9 mouse cellular contexts compared by ENCODE assay signal in the genomic region with DNA sequence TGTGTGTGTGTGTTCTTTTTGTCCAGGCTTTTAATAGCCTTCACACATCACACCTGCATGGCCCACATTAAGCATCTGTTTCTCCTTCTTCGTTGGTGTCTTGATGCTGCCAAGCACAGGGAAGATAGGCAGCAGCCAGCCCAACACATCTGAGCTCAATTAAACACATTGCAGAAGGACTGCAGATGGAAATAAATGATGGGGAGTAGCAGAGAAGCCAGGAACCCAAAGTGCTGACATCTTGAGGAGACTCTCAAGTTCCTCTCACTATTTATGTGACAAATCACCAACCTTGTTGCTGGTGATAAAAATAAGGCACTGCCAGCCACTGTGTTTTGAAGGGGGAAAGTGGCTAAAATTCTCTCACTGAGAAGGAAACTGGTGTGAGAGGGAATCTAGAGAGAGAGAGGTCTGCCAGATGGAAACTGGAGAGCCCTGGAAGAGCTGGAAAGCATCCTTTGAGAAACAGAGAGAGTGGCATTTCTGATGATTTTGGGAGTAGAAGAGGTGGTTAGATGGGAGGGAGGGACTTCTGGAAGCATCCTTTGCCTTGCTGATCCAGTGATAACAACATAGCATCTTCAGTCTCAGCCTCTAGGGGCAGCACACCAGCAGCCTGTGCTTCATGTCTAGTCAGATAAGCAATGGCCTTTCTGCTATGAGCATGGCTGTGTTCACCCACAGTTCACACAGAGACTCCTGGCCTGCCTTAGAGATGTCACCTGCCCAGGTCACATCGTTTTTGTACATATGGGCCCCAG.
DNase-seq lines count a peak whose midpoint lies in the region; ATAC-seq and TF ChIP-seq lines count a peak whose summit lies in the region.
"Had no signal": no experiment of that assay in that cellular context is flagged by ENCODE, and none has a peak within 500 bp of the region (broad histone marks: within the 10 kb centered on the region; RNA-seq: fewer than 3 reads in every experiment).

No protein-coding gene starts in this region.

- no peak overlapping the region for H3K9ac ChIP-seq in embryonic facial prominence, embryonic 11.5 days (replicated peaks; ENCODE audit: low read length)
- H3K9ac ChIP-seq in lung, embryonic 14.5 days, result no peak overlapping the region

- no peak overlapping the region for H3K27ac ChIP-seq in embryonic facial prominence, embryonic 11.5 days (replicated peaks; ENCODE audit: low read depth, low read length)
- no peak overlapping the region for H3K27ac ChIP-seq in embryonic facial prominence, embryonic 10.5 days (replicated peaks)
- no peak overlapping the region for H3K27ac ChIP-seq in lung, embryonic 14.5 days (ENCODE audit: low read depth)
- H3K27ac ChIP-seq: macrophage had no signal

- WGBS in embryonic facial prominence, embryonic 11.5 days, result 39% methylated on average over 2 of the region's 2 CpGs
- WGBS in embryonic facial prominence, embryonic 10.5 days, result 49% methylated on average over 2 of the region's 2 CpGs
- WGBS in lung, embryonic 14.5 days, result 52% methylated on average over 2 of the region's 2 CpGs

- no peak overlapping the region for H3K4me3 ChIP-seq in embryonic facial prominence, embryonic 11.5 days (ENCODE audit: low read depth, low read length)
- H3K4me3 ChIP-seq in embryonic facial prominence, embryonic 10.5 days, result no peak overlapping the region
- H3K4me3 ChIP-seq in lung, embryonic 14.5 days (ENCODE audit: low read depth, low read length), result no peak overlapping the region

- H3K4me2 ChIP-seq in embryonic facial prominence, embryonic 11.5 days (ENCODE audit: low read depth, low read length), result no peak overlapping the region
- no peak overlapping the region for H3K4me2 ChIP-seq in lung, embryonic 14.5 days

- H3K4me1 ChIP-seq in embryonic facial prominence, embryonic 11.5 days (ENCODE audit: control insufficient read depth, insufficient read depth, low read length), result no peaks in the 10 kb centered on the region
- no peaks in the 10 kb centered on the region for H3K4me1 ChIP-seq in embryonic facial prominence, embryonic 10.5 days
- H3K4me1 ChIP-seq in lung, embryonic 14.5 days (ENCODE audit: insufficient read depth), result no peaks in the 10 kb centered on the region

- H3K9me3 ChIP-seq in embryonic facial prominence, embryonic 11.5 days (replicated peaks; ENCODE audit: control insufficient read depth, low read length), result no peaks in the 10 kb centered on the region
- H3K9me3 ChIP-seq in embryonic facial prominence, embryonic 10.5 days, result no peaks in the 10 kb centered on the region
- H3K9me3 ChIP-seq in lung, embryonic 14.5 days (ENCODE audit: low read depth, low read length), result no peaks in the 10 kb centered on the region

- TF ChIP-seq CTCF in lung, embryonic 14.5 days (IDR thresholded peaks at IDR 0.05; ENCODE audit: low read depth), result peak; percentile 15; the same call in 1 of the 2 replicates

- H3K27me3 ChIP-seq in embryonic facial prominence, embryonic 11.5 days (ENCODE audit: control insufficient read depth, insufficient read depth, low read length), result no peaks in the 10 kb centered on the region
- H3K27me3 ChIP-seq in embryonic facial prominence, embryonic 10.5 days (replicated peaks; ENCODE audit: low read depth, poor library complexity, severe bottlenecking), result no peaks in the 10 kb centered on the region
- no peaks in the 10 kb centered on the region for H3K27me3 ChIP-seq in lung, embryonic 14.5 days (ENCODE audit: insufficient read depth, low read length)

- peak; percentile 0 for DNase-seq in embryonic facial prominence, embryonic 11.5 days (ENCODE audit: low spot score)
- no peak for DNase-seq in embryonic facial prominence, embryonic 10.5 days (ENCODE audit: low spot score)
- DNase-seq in lung, embryonic 14.5 days, result no peak
- DNase-seq in lung, postnatal 14 days, result no peak
- DNase-seq in frontal cortex, postnatal 36 days (ENCODE audit: low spot score in 2 of 2), result peak; percentile 38 to 64
- peak; percentile 35 for DNase-seq in retina, embryonic 14.5 days (ENCODE audit: low spot score)
- DNase-seq in ovary, postnatal 10 days (ENCODE audit: low spot score), result no peak
- DNase-seq in spleen, postnatal 4 days (ENCODE audit: low spot score in 2 of 2), result no peak

- H3K36me3 ChIP-seq in embryonic facial prominence, embryonic 11.5 days (replicated peaks; ENCODE audit: control insufficient read depth, insufficient read depth, low read depth, low read length), result no peaks in the 10 kb centered on the region
- no peaks in the 10 kb centered on the region for H3K36me3 ChIP-seq in embryonic facial prominence, embryonic 10.5 days (replicated peaks)
- no peaks in the 10 kb centered on the region for H3K36me3 ChIP-seq in lung, embryonic 14.5 days (ENCODE audit: insufficient read depth)

- ATAC-seq in embryonic facial prominence, embryonic 11.5 days (replicated peaks; ENCODE audit: insufficient number of reproducible peaks, low FRiP score, low TSS enrichment, low read depth), result no peak
- no peak for ATAC-seq in lung, embryonic 14.5 days (ENCODE audit: insufficient read depth)

Comparison
In these comparisons a context has a peak if more than half of its experiments do, and no peak if none do; other contexts are left out.
1. DNase-seq: peak in embryonic facial prominence, embryonic 11.5 days (single experiment), frontal cortex, postnatal 36 days (2 of 2) and retina, embryonic 14.5 days (single experiment); none in embryonic facial prominence, embryonic 10.5 days (single experiment), lung, embryonic 14.5 days (single experiment), lung, postnatal 14 days (single experiment), ovary, postnatal 10 days (single experiment) and spleen, postnatal 4 days (0 of 2).